Mouse (Mus musculus) lung, adult 2 months (tissue): ENCODE measurements around the gene Gsto2.

Source experiments
- CTCF ChIP-seq: fragments of 200-500 bp; IDR thresholded peaks from 2 replicates; pipeline ENCODE4 v1.5.1; 2011; ENCODE audit warnings: mild to moderate bottlenecking, low read length, control low read depth; ENCODE audit not compliant: insufficient read depth
- POLR2A ChIP-seq: fragments of 200-500 bp; IDR thresholded peaks from 2 replicates; pipeline ENCODE4 v1.6.1; 2011; ENCODE audit warnings: low read depth, mild to moderate bottlenecking, control low read depth, low read length, borderline replicate concordance; ENCODE audit errors: extremely low read depth

DNA sequence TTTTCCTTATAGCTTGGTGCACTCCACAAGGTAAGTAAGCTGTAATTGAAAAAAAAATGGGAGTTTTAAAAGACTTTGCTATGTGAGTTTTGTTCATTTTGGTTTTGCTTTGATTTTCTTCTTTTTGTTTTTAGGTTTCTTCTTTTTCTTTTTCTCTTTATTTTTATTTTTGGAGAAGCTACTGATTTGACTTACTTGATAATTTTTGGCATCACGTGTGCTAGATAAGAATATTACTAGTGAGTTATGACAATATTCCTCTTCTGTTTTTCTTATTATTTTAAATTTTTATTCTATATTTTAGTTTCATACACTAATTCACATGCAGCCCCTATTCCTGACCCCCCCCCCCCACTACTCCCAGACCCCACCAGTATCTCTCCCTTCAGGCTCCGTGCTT lies 61.7 kb downstream of the Gsto2 start:
- no peak for TF ChIP-seq POLR2A
- TF ChIP-seq CTCF: no peak
